ENCODE assay signal across 23 mouse cellular contexts in genomic region chr8:125690961-125691360, GRCm38 (mm10). TPM values are rescaled to one million over a fixed set of nuclear protein-coding genes. Genes with fewer than 3 reads are reported as not detected.
DNase-seq lines count a peak whose midpoint lies in the region; ATAC-seq and TF ChIP-seq lines count a peak whose summit lies in the region.
"Had no signal": no experiment of that assay in that cellular context is flagged by ENCODE, and none has a peak within 500 bp of the region (broad histone marks: within the 10 kb centered on the region; RNA-seq: fewer than 3 reads in every experiment).

No protein-coding gene starts in this region.

- TF ChIP-seq EP300 in heart, adult 2 months (IDR thresholded peaks at IDR 0.05; ENCODE audit: insufficient read depth, low read depth, low read length): no peak

- peaks cover 3% of the 10 kb centered on the region; the same call in 1 of the 2 replicates for H3K27me3 ChIP-seq in forebrain, embryonic 10.5 days (ENCODE audit: poor library complexity, severe bottlenecking)
- H3K27me3 ChIP-seq in forebrain, embryonic 12.5 days: no peaks in the 10 kb centered on the region
- no peaks in the 10 kb centered on the region for H3K27me3 ChIP-seq in heart, adult 2 months (ENCODE audit: control insufficient read depth, insufficient read depth, low read length)
- H3K27me3 ChIP-seq in heart, embryonic 12.5 days (replicated peaks): no peaks in the 10 kb centered on the region
- no peaks in the 10 kb centered on the region for H3K27me3 ChIP-seq in kidney, embryonic 16.5 days (ENCODE audit: insufficient read depth, low read length)
- H3K27me3 ChIP-seq: heart, embryonic 15.5 days; limb, embryonic 12.5 days; midbrain, embryonic 12.5 days had no signal

- H3K9ac ChIP-seq in forebrain, embryonic 12.5 days: no peak overlapping the region
- no peak overlapping the region for H3K9ac ChIP-seq in heart, adult 2 months (ENCODE audit: low read depth, low read length)
- H3K9ac ChIP-seq in heart, embryonic 12.5 days: no peak overlapping the region
- no peak overlapping the region for H3K9ac ChIP-seq in kidney, embryonic 16.5 days (replicated peaks; ENCODE audit: low read length)
- H3K9ac ChIP-seq: heart, embryonic 15.5 days; hindbrain, embryonic 14.5 days; limb, embryonic 12.5 days; liver, postnatal 0 days; midbrain, embryonic 12.5 days had no signal

- H3K79me2 ChIP-seq in heart, adult 2 months (replicated peaks; ENCODE audit: control insufficient read depth, insufficient read depth, low read length): no peaks in the 10 kb centered on the region

- WGBS in forebrain, embryonic 10.5 days: 87% methylated on average over 3 of the region's 3 CpGs
- 89% methylated on average over 3 of the region's 3 CpGs for WGBS in forebrain, embryonic 12.5 days
- 56% methylated on average over 3 of the region's 3 CpGs for WGBS in heart, adult 2 months
- 77% methylated on average over 3 of the region's 3 CpGs for WGBS in heart, embryonic 12.5 days
- 60% methylated on average over 3 of the region's 3 CpGs for WGBS in kidney, embryonic 16.5 days

- H3K36me3 ChIP-seq in forebrain, embryonic 10.5 days (replicated peaks): no peaks in the 10 kb centered on the region
- no peaks in the 10 kb centered on the region for H3K36me3 ChIP-seq in forebrain, embryonic 12.5 days (replicated peaks)
- H3K36me3 ChIP-seq in heart, adult 2 months (ENCODE audit: control insufficient read depth, insufficient read depth, low read length): no peaks in the 10 kb centered on the region
- H3K36me3 ChIP-seq in heart, embryonic 12.5 days: no peaks in the 10 kb centered on the region
- H3K36me3 ChIP-seq in kidney, embryonic 16.5 days (ENCODE audit: insufficient read depth, low read length): no peaks in the 10 kb centered on the region
- H3K36me3 ChIP-seq: heart, embryonic 15.5 days; limb, embryonic 12.5 days; midbrain, embryonic 12.5 days had no signal

- TF ChIP-seq CTCF in heart, adult 2 months (IDR thresholded peaks at IDR 0.05): no peak

- H3K27ac ChIP-seq in forebrain, embryonic 10.5 days: peak overlapping the region; percentile 30; the same call in 1 of the 2 replicates
- H3K27ac ChIP-seq in forebrain, embryonic 12.5 days: no peak overlapping the region
- peak overlapping the region; percentile 23; the same call in 1 of the 2 replicates for H3K27ac ChIP-seq in heart, adult 2 months
- H3K27ac ChIP-seq in heart, embryonic 12.5 days (ENCODE audit: poor library complexity, severe bottlenecking): no peak overlapping the region
- no peak overlapping the region; the same call in 1 of the 2 replicates for H3K27ac ChIP-seq in kidney, embryonic 16.5 days (ENCODE audit: low read length)
- H3K27ac ChIP-seq: heart, embryonic 15.5 days; hindbrain, embryonic 14.5 days; limb, embryonic 12.5 days; midbrain, embryonic 12.5 days had no signal

- DNase-seq in forebrain, embryonic 10.5 days (ENCODE audit: extremely low spot score, low spot score): no peak
- peak in 1 of 2 experiments; percentile 20 for DNase-seq in heart, adult 2 months
- no peak for DNase-seq in kidney, postnatal 14 days
- peak; percentile 20 for DNase-seq in heart, postnatal 25 days (ENCODE audit: low spot score)
- no peak for DNase-seq in lung, postnatal 4 days
- DNase-seq: adrenal gland, postnatal 10 days; cerebellum, adult 18-20 months; cerebellum, postnatal 14 days; kidney, postnatal 36 days; layer of hippocampus, postnatal 36 days; liver, postnatal 0 days; thymus, adult 18-20 months; thymus, postnatal 36 days had no signal

- no peak for TF ChIP-seq POLR2A in heart, adult 2 months (IDR thresholded peaks at IDR 0.05; ENCODE audit: insufficient read depth, low read depth, low read length)

- no peak overlapping the region for H3K4me3 ChIP-seq in forebrain, embryonic 10.5 days
- no peak overlapping the region for H3K4me3 ChIP-seq in forebrain, embryonic 12.5 days (replicated peaks)
- no peak overlapping the region for H3K4me3 ChIP-seq in heart, adult 2 months
- no peak overlapping the region for H3K4me3 ChIP-seq in heart, embryonic 12.5 days
- no peak overlapping the region for H3K4me3 ChIP-seq in kidney, embryonic 16.5 days (ENCODE audit: low read length)
- H3K4me3 ChIP-seq: heart, embryonic 15.5 days; limb, embryonic 12.5 days; midbrain, embryonic 12.5 days had no signal

- H3K9me3 ChIP-seq in forebrain, embryonic 10.5 days: no peaks in the 10 kb centered on the region
- H3K9me3 ChIP-seq in forebrain, embryonic 12.5 days: no peaks in the 10 kb centered on the region
- H3K9me3 ChIP-seq in heart, embryonic 12.5 days (replicated peaks): no peaks in the 10 kb centered on the region
- H3K9me3 ChIP-seq in kidney, embryonic 16.5 days (ENCODE audit: low read length): no peaks in the 10 kb centered on the region
- H3K9me3 ChIP-seq: heart, embryonic 15.5 days; limb, embryonic 12.5 days; midbrain, embryonic 12.5 days had no signal

- intact Hi-C loops in heart, adult 2 months (cut with DNase I): no loop called here
- intact Hi-C loops in heart, postnatal 25 days (cut with DNase I): no loop called here

- peaks cover 14% of the 10 kb centered on the region for H3K4me1 ChIP-seq in forebrain, embryonic 10.5 days
- peaks cover 13% of the 10 kb centered on the region; the same call in 1 of the 2 replicates for H3K4me1 ChIP-seq in forebrain, embryonic 12.5 days
- peaks cover 3% of the 10 kb centered on the region; the same call in 1 of the 2 replicates for H3K4me1 ChIP-seq in heart, adult 2 months (ENCODE audit: control insufficient read depth, insufficient read depth, low read length)
- H3K4me1 ChIP-seq in heart, embryonic 12.5 days (replicated peaks): peaks cover 11% of the 10 kb centered on the region
- peaks cover 29% of the 10 kb centered on the region for H3K4me1 ChIP-seq in kidney, embryonic 16.5 days (ENCODE audit: insufficient read depth, low read length)
- H3K4me1 ChIP-seq: limb, embryonic 12.5 days had no signal

- H3K4me2 ChIP-seq in forebrain, embryonic 12.5 days: no peak overlapping the region
- H3K4me2 ChIP-seq in heart, embryonic 12.5 days: no peak overlapping the region
- H3K4me2 ChIP-seq in kidney, embryonic 16.5 days (replicated peaks; ENCODE audit: low read depth, low read length): no peak overlapping the region
- H3K4me2 ChIP-seq: heart, embryonic 15.5 days; hindbrain, embryonic 14.5 days; limb, embryonic 12.5 days; liver, embryonic 11.5 days had no signal

- ATAC-seq in forebrain, embryonic 12.5 days (ENCODE audit: low FRiP score): no peak
- ATAC-seq in heart, embryonic 12.5 days (ENCODE audit: insufficient number of reproducible peaks, low FRiP score): no peak
- peak; percentile 16; the same call in 1 of the 2 replicates for ATAC-seq in kidney, embryonic 16.5 days (ENCODE audit: low FRiP score, low TSS enrichment)
- ATAC-seq: intestine, embryonic 16.5 days; liver, postnatal 0 days; lung, postnatal 0 days had no signal

RNA-seq across cellular contexts. Expression of gene Map10, which starts 21.3 kb away (rescaled TPM):
- 6.7 and 7.6 TPM in 2 replicates for polyA plus RNA-seq in forebrain, embryonic 10.5 days (2016; fragmentation: Nextera tagmentation; extraction: Ambion mirVana)
- 8.7 and 10.0 TPM in 2 replicates for polyA plus RNA-seq in forebrain, embryonic 12.5 days (2016; fragmentation: Nextera tagmentation; extraction: Ambion mirVana)
- total RNA-seq in heart, adult 2 months (2021): 1 to 10 TPM; 4.9 to 5.9 TPM
- polyA plus RNA-seq in heart, adult 2 months (2012; rRNA removed): 1.5 and 2.6 TPM in 2 replicates
- polyA plus RNA-seq in heart, embryonic 12.5 days (2016; fragmentation: Nextera tagmentation; extraction: Ambion mirVana): 7.9 and 8.2 TPM in 2 replicates
- polyA plus RNA-seq in kidney, embryonic 16.5 days (2015; fragmentation: Nextera tagmentation; extraction: Ambion mirVana): 6.7 and 7.3 TPM in 2 replicates
- total RNA-seq in heart, postnatal 25 days (2021): 1 to 10 TPM; 5.2 to 5.8 TPM

RNA-seq across cellular contexts. Expression of gene Ntpcr, which starts 38.8 kb away (rescaled TPM):
- polyA plus RNA-seq in forebrain, embryonic 10.5 days (2016; fragmentation: Nextera tagmentation; extraction: Ambion mirVana): 17.2 and 17.8 TPM in 2 replicates
- polyA plus RNA-seq in forebrain, embryonic 12.5 days (2016; fragmentation: Nextera tagmentation; extraction: Ambion mirVana): 17.1 and 20.0 TPM in 2 replicates
- total RNA-seq in heart, adult 2 months (2021): 10 to 100 TPM; 12.3 to 13.9 TPM
- 20.8 TPM in 2 replicates for polyA plus RNA-seq in heart, adult 2 months (2012; rRNA removed)
- 24.5 and 25.3 TPM in 2 replicates for polyA plus RNA-seq in heart, embryonic 12.5 days (2016; fragmentation: Nextera tagmentation; extraction: Ambion mirVana)
- polyA plus RNA-seq in kidney, embryonic 16.5 days (2015; fragmentation: Nextera tagmentation; extraction: Ambion mirVana): 30.3 and 30.8 TPM in 2 replicates
- total RNA-seq in heart, postnatal 25 days (2021): 10 to 100 TPM; 16.0 TPM

Comparison
In these comparisons a context has a peak if more than half of its experiments do, and no peak if none do; other contexts are left out.
1. H3K27ac ChIP-seq: peak in forebrain, embryonic 10.5 days (single experiment) and heart, adult 2 months (single experiment); none in forebrain, embryonic 12.5 days (single experiment), heart, embryonic 12.5 days (single experiment) and kidney, embryonic 16.5 days (single experiment).